Comparison of ENCODE assay signal across 8 mouse cellular contexts in the genomic region with DNA sequence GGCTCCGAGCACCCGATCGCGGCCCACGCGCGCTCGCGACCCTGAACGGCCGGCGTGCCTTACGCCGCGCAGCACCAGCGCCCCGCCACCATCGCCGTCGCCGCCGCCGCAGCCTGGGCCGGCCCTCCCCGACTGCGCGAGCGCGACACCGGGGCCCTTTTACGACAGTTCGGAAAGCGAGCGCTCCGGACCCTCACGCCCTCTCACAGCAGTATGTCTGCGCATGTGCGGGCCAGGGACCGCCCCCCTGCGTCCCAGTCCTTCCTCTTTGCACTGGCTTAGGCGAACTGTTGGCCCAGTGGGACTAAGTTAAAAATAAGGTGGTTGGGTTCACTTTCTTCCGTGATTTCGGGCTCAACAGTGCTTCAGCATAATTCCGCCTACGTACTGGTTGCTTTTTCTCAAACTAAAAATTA. TPM values are rescaled to one million over a fixed set of nuclear protein-coding genes. Genes with fewer than 3 reads are reported as not detected.
DNase-seq lines count a peak whose midpoint lies in the region; ATAC-seq lines count a peak whose summit lies in the region.

A gene (minus strand): TSS at position 100 of the 416 bp plus-strand sequence.

- H3K9ac ChIP-seq in heart, embryonic 13.5 days = peak within 1 kb of the TSS; percentile 99
- H3K9ac ChIP-seq in liver, embryonic 12.5 days = peak within 1 kb of the TSS; percentile 99
- peak within 1 kb of the TSS; percentile 99 for H3K9ac ChIP-seq in stomach, embryonic 15.5 days

- peak; percentile 91 for ATAC-seq in heart, embryonic 13.5 days (ENCODE audit: extremely low read depth, insufficient number of reproducible peaks, low FRiP score, low TSS enrichment)
- peak; percentile 94 for ATAC-seq in liver, embryonic 12.5 days
- peak; percentile 96 for ATAC-seq in stomach, embryonic 15.5 days (ENCODE audit: insufficient read depth, low FRiP score, low read depth)

- peak within 1 kb of the TSS; percentile 81 for H3K4me2 ChIP-seq in heart, embryonic 13.5 days
- peak within 1 kb of the TSS; percentile 74 for H3K4me2 ChIP-seq in liver, embryonic 12.5 days
- peak within 1 kb of the TSS; percentile 56 for H3K4me2 ChIP-seq in stomach, embryonic 15.5 days

- peak within 1 kb of the TSS; percentile 98 for H3K27ac ChIP-seq in brown adipose tissue, adult 24 weeks (replicated peaks; ENCODE audit: low read depth, low read length)
- peak within 1 kb of the TSS; percentile 99 for H3K27ac ChIP-seq in heart, embryonic 13.5 days (replicated peaks)
- H3K27ac ChIP-seq in liver, embryonic 12.5 days = peak within 1 kb of the TSS; percentile 98
- H3K27ac ChIP-seq in stomach, embryonic 15.5 days = peak within 1 kb of the TSS; percentile 99

- peak; percentile 99 for DNase-seq in CD4-positive, CD25-positive, alpha-beta regulatory T cell, adult 2 months (ENCODE audit: low read depth, low spot score)
- DNase-seq in fat pad, adult 2 months (ENCODE audit: extremely low read depth, low read depth, low spot score) = peak; percentile 40
- DNase-seq in kidney, postnatal 10 days = peak; percentile 98
- peak; percentile 94 to 96 for DNase-seq in natural killer cell, adult 2 months (ENCODE audit: low spot score in 2 of 2)

- H3K9me3 ChIP-seq in heart, embryonic 13.5 days = no peaks in the 10 kb centered on the region
- H3K9me3 ChIP-seq in liver, embryonic 12.5 days (replicated peaks) = no peaks in the 10 kb centered on the region
- no peaks in the 10 kb centered on the region for H3K9me3 ChIP-seq in stomach, embryonic 15.5 days

- H3K36me3 ChIP-seq in heart, embryonic 13.5 days = peaks cover 16% of the 10 kb centered on the region
- peaks cover 17% of the 10 kb centered on the region for H3K36me3 ChIP-seq in liver, embryonic 12.5 days
- no peaks in the 10 kb centered on the region for H3K36me3 ChIP-seq in stomach, embryonic 15.5 days

- WGBS in heart, embryonic 13.5 days = under 1% methylated on average over 37 of the region's 45 CpGs
- 0% methylated on average over 44 of the region's 45 CpGs for WGBS in liver, embryonic 12.5 days (ENCODE audit: insufficient replicate concordance)
- WGBS in stomach, embryonic 15.5 days = 0% methylated on average over 44 of the region's 45 CpGs

- peaks cover 9% of the 10 kb centered on the region; the same call in 1 of the 2 replicates for H3K27me3 ChIP-seq in heart, embryonic 13.5 days (replicated peaks)
- H3K27me3 ChIP-seq in liver, embryonic 12.5 days (replicated peaks) = no peaks in the 10 kb centered on the region; the same call in 1 of the 2 replicates
- H3K27me3 ChIP-seq in stomach, embryonic 15.5 days (replicated peaks) = no peaks in the 10 kb centered on the region

- peak within 1 kb of the TSS; percentile 98 for H3K4me3 ChIP-seq in brown adipose tissue, adult 24 weeks (ENCODE audit: insufficient read depth, low read depth, low read length)
- peak within 1 kb of the TSS; percentile 97 for H3K4me3 ChIP-seq in heart, embryonic 13.5 days
- H3K4me3 ChIP-seq in liver, embryonic 12.5 days = peak within 1 kb of the TSS; percentile 100
- peak within 1 kb of the TSS; percentile 99 for H3K4me3 ChIP-seq in stomach, embryonic 15.5 days (replicated peaks)

- H3K4me1 ChIP-seq in brown adipose tissue, adult 24 weeks (ENCODE audit: control insufficient read depth, insufficient read depth, insufficient read length, low read length) = peaks cover 3% of the 10 kb centered on the region
- H3K4me1 ChIP-seq in heart, embryonic 13.5 days = peaks cover 21% of the 10 kb centered on the region
- H3K4me1 ChIP-seq in liver, embryonic 12.5 days = peaks cover 29% of the 10 kb centered on the region
- H3K4me1 ChIP-seq in stomach, embryonic 15.5 days = peaks cover 6% of the 10 kb centered on the region; the same call in 1 of the 2 replicates

RNA-seq across cellular contexts. Expression of the gene that starts here (rescaled TPM):
- polyA plus RNA-seq in brown adipose tissue, adult 24 weeks (2012; ENCODE audit: insufficient read depth, insufficient read length, missing spikeins) = 11.6 and 13.3 TPM in 2 replicates
- polyA plus RNA-seq in heart, embryonic 13.5 days (2015; fragmentation: Nextera tagmentation; extraction: Ambion mirVana) = 20.8 and 21.6 TPM in 2 replicates
- polyA plus RNA-seq in liver, embryonic 12.5 days (2016; fragmentation: Nextera tagmentation; extraction: Ambion mirVana) = 13.8 and 15.0 TPM in 2 replicates
- 24.3 and 27.5 TPM in 2 replicates for polyA plus RNA-seq in stomach, embryonic 15.5 days (2015; fragmentation: Nextera tagmentation; extraction: Ambion mirVana)

Comparison
In these comparisons a context has a peak if more than half of its experiments do, and no peak if none do; other contexts are left out.
1. Peak in every context shown above with its lines: DNase-seq, ATAC-seq, H3K4me3 ChIP-seq and H3K27ac ChIP-seq.
2. DNase-seq: peak in every context shown above with its lines; median percentile 99 in CD4-positive, CD25-positive, alpha-beta regulatory T cell, adult 2 months; 98 in kidney, postnatal 10 days; 95 in natural killer cell, adult 2 months; 40 in fat pad, adult 2 months.